Mouse (Mus musculus) left cerebral cortex, adult 11 months (tissue): ENCODE measurements around the gene Gpr3.
A peak's percentile ranks its signal among the peaks of the same experiment; 100 is the strongest.

Source experiments
- DNase-seq: peaks from one replicate; pipeline ENCODE4 v3.0.0; 2022; ENCODE audit warnings: low spot score

The Gpr3 gene

DNA sequence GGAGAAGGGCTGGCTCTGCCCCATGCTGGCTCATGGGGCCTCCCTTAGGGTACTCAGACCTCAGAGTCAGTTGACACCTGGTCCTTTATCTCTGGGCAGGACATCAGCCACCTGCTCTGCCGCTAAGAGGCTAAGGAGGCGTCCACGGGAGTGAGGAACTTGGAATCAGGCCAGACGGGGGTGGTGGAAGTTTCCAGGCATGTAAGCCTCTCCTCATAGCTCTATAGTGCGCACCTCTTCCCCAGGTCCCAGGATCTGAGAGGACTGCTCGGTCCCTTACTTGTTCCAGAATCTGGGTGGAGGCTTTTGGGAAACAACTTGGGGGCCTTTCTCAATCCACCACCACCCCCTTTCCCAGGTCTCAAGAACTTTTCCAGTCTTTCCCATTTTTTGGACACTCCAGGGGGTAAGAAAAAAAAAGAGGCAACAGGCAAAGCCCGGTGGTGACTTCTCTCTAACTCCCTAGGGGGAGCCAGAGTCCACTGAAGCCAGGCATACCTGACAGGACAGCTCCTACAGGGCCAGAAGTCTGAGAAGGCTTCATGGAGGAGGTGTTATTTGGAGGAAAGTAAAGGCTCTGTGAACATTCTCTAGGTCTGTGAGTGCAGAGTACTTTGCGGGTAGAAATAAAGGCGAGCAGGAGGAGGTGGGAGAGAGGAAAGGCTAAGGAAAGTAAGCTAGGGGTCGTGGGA is 21.1 kb upstream of the Gpr3 start:
- DNase-seq = no peak

DNA sequence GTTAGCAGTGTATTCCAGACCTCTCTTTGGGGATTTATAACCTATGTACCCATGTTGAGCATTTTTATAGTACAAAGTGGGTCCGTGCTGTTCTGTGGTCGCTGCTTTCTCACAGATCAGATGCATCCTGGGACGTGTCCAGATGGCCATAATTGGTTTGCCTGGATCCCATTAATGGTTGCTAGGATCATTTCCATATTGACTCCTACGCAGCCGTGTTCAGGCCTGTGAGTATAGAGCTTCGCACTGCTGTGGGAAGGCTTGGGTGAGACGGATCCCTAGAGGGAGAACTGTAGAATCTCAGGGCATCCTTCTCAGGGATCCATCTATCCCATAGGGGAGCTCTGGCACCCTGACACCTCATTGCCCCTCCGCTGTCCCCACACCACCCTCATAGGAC is 17.2 kb upstream of the Gpr3 start:
- DNase-seq = no peak

DNA sequence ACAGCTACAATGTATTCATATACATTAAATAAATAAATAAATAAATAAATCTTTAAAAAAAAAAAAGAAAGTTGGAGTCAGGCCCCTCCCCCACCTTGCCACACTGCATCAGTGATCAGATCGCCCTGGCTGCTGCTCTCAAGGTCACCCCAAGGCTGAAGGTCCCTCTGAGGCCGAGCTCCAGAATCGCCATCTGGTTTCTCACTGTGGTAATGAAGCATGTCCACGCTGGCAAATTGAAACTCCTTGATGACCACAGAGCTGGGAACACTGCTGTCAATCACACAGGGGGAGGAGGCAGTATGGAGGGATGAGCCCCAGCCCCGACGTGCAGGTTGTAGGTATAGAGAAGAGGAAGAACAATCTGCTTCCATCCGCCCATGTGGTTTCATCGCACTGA is 15.3 kb upstream of the Gpr3 start:
- no peak for DNase-seq

DNA sequence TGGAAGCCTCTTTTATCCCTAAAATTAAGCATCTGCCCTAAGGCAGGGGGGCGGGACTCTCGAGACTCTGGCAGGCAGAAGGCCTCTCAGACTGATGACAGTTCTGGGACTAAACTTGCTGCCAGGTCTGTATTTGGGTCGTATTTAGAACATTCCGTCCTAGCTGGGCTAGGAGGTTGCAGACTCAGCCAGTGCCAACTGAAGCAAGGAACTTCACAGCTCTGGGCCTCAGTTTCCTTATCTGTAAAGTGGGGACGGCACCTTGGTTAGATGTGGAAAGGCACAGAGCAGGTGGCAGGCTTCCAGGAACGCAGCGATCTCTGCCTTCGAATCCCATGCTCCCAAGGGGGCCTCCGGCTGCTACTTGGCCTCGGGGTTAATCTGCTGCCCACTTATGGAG is 13.7 kb upstream of the Gpr3 start:
- no peak for DNase-seq

DNA sequence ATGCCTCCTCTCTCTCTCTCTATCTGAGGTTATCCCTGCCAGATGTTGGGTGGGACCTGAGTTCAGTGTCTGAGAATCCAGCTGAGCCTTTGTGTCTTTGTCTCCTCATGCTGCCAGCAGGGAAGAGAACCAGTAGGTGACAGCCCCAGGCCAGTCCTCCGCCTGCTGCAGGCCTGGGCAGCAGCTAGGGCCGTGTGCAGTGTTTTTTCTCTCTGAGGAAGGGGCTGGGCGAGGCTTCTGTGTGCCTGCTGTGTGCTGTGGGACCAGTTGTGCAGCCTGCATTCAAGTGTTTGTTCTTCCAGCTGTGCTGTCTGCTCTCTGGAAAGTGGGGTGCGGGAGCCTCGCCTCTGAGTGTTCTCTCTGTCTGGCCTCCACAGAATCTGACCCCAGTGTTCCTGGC is 11.5 kb upstream of the Gpr3 start:
- DNase-seq = no peak

DNA sequence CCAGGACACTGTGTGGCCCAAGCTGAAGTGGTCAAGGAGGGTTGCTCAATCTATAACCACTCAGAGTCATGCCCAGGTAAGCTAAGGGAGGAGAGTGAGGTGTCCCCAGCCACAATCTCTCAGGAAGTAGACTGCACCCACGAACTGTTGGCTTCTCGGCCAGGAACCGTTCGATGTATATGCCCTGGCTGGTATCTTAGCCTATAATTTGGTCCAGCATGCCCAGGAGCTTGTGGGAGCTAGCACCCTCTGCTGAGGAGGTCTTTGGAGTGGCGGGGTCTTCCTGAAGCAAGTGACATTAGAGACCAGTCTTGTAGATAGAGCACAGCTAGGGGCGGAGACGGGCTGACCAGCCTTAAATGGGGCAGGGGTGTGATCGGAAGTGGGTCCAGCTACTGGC is 9.4 kb upstream of the Gpr3 start:
- DNase-seq = no peak

DNA sequence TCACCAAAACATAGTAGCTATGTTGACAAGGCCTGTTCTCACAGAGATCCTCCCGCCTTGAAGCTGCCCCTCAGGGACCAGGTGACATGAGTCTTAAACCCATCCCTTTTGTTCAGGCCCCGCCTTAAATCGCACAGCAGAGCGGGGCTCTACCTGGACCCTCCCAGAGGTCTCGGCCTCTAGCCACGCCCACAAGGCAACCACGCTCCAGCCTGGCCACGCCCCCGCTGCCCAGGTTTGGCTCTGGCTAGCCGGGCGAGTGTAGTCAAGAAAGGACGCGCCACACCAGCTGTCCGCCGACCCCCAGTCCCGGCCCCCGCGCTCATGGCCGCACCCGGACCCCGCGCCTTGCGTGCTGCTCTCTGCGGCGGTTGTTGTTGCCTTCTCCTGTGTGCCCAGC is 8.3 kb upstream of the Gpr3 start:
- no peak for DNase-seq

DNA sequence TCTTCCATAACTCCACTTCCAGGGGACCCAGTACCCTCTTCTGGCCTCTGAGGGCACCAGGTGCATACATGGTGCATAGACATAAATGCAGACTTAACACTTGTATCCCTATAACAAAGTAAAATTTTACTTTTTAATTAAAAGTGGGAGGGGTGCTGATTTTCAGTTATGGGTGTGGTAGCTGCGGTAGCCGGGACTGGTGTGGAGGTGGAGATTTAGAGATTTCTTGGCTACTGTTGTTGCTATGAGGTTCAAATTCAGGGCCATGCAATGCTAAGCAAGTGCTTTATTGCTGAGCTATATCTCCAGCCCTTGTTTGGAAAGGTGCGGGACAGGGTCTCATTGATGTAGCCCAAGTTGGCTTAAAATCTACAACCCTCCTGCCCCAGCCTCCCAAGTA is 6.4 kb upstream of the Gpr3 start:
- DNase-seq = no peak

DNA sequence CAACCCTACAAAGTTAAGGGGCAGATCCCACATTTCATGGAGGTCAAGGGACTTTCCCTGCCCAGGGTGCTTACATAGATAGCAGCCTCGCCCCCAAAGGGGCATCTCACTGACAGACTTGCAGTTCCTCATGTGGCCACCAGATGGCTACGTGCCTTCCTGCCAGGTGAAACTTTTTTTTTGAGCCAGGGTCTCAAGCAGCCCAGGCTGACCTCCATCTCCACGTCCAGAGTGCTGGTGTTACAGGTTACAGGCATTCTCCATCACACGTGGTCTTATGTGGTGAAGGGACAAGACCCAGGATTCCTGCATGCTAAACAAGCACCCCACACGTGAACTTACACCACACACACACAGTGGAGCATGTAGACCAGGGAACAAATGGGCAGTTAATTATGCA is 5.3 kb upstream of the Gpr3 start:
- no peak for DNase-seq

DNA sequence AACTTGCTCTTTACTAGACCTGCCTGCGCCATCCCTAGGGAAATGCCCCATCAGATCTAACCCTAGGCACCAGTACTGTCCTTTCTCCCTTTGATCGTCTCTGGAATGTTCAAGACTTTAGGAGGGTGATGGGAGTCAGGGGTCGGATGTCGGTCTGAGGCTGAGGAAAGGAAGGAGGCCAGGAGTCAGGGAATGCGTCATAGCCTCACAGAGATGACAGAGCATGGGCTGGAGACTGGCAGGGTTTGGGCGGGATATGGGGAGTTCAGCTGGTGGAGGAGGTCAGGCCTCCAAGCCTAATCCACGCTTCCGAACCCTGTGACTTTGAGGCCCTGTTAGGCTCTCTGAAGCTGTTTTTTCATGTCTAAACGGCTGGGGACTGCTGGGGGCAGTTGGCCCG is 1.3 kb upstream of the Gpr3 start:
- DNase-seq = no peak

DNA sequence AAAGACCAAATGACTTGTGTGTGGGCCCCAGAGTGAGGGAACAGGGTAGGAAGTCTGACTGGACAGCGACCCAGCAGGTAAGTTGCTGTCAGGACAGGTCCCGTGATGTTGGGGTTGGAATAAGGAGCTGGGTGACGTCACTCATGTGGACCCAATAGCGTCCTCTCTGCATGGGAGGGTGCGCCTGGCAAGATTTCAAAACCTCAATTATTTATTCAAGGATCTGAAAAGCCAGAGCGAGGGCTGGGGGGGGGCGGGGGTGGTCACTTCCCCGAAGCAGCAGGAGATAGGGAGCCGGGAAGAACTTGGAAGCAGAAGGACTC is 893 bp upstream of the Gpr3 start:
- DNase-seq = no peak

DNA sequence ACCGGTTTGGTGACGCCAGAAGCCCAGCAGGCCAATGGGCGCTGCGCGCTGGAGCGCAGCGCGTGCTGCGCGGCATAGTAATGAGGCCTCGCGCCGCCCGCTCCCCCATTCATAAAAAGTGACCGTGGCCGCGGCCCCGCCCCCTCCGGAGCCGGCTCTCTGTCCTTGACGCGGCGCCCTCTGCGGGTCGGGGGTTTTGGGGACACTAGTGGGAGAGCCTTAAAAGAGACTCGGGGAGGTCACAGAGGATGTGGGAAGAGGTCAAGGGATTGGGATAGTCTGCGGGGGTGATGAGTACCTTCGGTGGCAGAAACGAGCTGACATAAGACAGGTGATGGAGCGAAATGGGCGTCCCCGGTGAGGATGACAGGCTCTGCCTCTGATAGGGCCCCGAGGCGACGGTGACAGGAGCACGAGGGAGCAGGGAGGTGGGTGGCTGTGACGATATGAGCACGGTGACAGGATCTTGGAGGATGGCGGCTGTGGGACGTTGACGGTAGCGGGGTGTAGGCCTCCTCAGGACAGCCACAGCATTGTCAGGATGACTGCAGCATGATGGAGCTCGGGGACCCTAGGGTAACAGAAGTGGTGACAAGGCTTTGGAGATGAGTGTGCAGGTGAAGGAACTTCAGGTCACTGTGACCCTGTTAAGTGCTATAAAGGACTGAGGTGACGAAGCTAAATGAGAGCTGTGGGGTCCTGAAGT is 379 bp upstream of the Gpr3 start:
- peak; percentile 66 for DNase-seq

DNA sequence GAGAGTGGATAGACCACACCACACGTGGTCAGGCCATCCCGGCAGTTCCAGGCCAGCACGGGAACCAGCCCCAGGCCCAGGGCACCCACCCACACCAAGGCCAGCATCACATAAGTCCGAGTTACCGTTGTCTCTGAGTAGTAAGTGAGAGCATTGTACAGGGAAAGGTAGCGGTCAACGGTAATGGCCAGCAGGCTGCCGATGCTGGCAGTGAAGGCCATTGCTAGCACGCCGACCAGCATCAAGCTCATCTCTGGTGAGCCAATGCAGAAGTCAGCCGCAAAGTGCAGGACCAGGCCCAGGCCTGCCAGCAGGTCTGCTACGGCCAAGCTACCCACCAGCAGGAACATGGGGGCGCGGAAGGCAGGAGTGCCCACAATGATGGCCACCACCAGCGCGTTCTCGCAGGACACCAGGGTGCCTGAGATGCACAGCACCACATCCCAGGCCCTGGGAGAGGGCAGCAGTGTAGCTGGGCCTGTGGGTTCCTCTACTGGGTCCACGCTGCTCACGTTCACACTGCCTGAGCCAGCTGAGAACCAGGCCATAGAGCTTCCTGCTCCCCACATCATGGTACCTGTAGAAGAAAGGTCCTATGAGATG is 1.4 kb downstream of the Gpr3 start:
- DNase-seq = no peak

DNA sequence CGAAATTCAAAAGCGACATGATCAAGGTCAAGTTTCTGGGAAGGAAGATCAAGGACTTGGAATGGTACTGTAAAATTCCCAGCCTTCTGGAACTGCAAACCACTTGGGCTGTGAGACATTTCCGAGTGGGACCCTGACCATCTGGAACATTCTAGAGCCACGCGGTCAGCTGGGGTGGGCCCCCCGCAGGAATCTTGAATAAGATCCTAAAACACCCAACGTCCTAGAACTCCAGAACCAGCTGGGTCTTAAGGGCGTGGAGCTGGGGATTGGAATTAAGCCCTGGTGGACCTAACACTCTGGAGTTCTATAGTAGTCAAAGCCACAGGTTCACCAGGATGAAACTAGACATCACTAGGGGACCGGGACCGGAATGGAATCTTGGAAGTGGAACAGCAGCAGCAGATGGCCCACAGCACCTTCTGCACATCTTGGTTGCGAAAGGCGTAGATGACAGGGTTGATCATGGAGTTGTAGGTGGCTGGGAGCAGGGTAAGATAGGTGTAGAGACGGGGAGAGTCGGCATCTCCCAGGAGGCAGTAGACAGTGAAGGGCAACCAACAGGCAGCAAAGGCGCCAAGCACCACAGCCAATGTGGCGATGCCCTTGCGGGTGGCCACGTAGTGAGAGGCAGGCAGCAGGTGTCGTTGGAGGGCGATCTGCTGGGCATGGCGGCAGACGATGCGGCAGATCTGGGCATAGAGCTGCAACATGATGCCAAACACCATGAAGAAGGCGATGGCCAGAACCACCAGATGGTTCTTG is 2.1 kb downstream of the Gpr3 start:
- DNase-seq = no peak

DNA sequence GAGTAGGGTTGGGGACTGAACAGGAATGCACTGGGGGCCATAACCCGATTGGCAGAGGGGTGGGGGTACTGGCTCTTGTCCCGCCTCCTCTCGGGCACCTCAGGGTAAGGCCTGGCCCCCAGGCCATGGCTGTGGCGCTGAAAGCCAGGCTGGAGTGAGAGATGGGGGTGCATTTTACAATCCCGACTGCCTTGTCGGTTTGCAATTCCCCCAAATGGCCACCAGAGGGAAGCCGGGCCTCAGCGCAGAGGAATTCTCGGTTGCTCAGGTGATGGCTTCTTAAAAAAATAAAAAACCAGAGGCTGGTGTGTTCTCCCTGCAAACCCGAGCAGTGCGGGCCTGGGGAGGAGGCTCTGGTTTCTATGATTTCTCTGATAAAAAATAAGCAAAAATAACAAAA is 3.0 kb downstream of the Gpr3 start:
- no peak for DNase-seq

DNA sequence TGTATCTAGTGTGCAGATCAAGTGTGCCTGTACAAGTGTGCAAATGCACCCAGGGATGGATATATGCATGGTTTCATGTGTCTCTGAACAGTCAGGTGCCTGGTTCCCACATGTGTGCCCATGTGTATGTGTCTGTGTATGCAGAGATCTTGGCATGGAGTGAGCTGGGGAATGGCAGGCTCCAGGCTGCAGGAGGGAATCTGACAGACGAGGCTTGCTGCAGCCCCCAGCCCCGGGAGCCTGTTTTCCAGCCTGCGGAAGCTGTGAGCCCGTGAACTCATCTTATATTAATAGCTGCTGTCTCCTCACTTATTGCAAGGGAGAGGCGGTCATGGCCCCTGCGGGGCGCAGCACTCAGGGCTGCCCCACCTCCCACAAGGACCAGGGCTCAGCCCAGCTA is 8.0 kb downstream of the Gpr3 start:
- DNase-seq = no peak

DNA sequence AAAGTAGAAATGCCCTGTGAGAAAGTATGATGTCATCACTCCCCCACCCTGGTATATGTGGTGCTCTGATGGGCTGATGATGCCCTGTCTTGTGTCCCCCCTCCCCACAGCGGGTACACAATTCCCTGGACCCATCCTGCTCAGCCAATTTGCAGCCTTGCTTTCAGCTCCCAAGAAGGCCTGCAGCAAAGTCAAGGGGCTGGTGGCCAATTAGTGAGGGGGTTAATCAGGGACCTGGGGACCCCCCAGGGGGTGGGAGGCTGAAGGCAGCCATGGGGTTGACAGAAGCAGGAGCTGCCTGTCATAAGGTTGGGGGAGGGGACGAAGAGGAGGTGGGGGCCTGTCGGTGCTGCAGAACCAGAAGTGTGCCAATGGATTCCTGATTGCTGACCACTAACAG is 8.7 kb downstream of the Gpr3 start:
- DNase-seq = no peak

DNA sequence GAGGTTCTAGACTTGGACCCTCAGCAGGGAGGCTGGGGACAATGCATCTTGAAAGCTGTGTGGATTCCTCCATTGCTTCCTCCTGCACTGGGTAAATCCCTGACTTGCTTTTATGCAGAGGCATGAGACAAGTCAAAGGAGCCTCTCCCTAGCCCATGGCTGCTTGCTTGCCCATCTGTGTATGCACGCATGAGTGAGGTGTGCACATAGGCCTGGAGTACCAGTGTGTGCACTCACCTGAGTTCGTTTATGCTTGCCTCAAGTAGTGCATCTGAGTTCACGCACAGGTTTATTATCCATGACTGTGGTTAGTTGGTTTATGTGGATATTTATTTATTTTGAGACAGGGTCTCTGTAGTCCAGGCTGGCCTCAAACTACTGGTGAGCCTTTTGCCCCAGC is 10.1 kb downstream of the Gpr3 start:
- DNase-seq = no peak

DNA sequence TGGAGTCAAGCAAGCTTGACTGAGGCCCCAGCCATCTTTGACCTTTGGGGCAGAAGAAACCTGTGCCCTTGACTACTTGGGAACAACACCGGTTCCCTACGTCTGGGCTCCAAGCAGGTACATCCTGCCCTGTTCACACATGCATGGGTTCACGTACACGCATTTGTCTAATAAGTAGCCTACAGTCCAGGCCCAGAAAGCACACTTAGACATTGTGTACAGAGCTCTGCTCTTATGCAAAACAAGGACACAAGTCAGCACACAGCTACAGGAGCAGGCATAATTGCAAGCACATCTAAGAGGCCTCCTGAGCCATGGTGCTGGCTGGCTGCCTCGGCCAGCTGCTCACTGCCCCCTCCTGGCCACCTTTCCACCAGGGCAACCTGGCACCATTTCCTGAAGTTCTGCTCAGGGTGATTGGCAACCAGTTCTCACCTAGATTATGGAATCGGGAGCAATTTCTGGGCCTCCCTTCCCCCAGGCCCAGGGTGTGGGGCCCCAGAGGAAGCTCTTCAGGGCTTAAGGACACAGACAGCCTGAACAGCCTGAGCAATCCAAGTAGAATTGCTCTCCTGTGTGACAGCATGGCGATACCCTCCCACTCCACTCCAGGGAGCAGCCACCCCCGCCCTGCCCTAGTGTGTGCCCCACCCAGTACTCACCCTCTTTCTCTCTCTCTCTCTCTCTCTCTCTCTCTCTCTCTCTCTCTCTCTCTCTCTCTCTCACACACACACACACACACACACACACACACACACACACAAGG is 11.1 kb downstream of the Gpr3 start:
- DNase-seq = no peak

DNA sequence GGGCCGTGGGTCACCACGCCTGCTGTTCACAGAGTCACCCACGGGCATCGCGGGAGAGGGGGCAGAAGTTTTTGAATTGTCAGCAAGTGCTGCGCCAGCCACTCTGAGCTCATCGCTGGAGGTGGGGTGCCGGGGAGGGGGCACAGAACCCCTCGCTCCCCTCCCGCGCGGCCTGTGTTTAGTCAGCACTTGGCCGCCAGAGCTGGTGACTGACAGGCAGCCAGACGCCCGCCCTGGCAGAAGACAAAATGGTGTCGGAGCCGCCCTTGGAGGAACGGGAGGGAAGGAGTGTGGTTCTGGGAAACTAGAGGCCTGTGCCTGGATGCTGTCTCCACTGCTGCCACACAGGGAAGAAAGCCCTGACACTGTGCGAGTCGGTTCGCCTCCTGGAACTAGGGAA is 12.0 kb downstream of the Gpr3 start:
- no peak for DNase-seq

DNA sequence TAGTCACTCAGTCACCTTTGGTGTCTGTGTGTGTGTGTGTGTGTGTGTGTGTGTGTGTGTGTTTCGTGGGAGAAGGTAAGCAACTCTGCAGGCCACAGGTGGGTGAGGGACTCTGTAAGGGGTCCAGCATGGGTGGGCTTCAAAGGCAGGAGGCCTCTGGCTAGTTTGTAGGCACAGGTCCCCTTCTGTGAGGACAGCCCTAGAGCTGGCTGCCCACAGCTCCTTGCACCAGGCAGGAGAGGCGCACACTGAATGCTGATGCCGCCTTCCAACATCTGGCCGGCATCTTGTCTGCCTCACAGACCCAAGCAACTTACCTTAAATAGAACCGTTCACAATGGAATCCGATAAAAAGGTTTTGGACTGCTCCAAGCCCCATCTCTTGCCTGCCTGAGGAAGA is 12.6 kb downstream of the Gpr3 start:
- DNase-seq = no peak
